Mouse (Mus musculus): ENCODE data around the gene Vcam1.

Gene Vcam1

DNA sequence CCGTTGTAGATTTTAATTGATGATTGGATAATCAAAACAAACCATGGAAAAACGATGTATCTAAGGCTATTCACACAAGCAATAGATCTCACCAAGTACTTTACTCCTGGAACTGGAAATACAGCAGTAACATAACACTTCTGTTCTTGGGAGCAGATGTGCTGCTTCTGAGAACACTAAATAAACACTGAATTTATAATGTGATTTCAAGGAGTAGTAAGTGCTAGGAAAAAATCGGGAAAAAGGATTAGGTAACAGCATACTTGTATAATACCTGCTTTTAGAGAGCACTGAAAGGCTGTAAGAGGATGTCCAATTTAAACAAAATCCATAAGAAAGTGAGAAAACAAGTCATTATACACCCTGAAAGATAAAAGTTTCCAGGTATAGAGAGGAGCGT lies 43.5 kb downstream of the Vcam1 start:
- no peak for DNase-seq (ENCODE audit: low spot score)

DNA sequence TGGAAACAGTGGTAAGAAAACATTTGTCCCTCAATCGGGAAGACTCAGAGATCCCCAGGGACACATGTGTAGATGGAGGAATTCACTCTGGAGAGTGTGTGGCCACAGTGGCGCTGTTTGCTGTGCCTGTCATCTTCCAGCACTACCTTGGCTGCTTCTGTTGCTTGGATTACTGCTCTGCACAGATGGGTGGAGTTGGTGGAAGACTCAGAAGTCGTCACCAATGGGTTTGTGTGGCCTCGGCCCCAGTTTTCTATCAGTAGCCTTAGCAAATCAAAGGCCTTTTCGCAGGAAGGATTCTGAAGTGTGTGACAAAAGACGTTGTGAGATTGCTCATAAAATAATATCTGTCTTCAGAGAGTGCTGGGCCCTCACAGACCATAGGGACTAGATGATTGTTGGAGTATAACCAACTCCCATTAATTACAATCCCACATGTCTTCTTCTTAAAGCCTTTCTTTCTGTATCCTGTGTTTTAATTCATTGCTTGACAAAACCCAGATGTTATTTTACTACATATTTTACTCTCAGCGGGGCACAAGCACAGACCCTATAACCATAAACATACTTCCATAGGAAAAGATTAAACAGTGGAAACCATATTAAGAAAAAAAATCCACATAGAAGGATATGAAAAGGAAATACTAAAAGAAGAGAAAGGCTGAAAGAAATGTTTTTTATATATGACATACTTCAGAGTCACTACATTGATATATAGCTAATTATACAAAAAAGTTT lies 48.4 kb downstream of the Vcam1 start:
- DNase-seq (ENCODE audit: low spot score), result no peak

DNA sequence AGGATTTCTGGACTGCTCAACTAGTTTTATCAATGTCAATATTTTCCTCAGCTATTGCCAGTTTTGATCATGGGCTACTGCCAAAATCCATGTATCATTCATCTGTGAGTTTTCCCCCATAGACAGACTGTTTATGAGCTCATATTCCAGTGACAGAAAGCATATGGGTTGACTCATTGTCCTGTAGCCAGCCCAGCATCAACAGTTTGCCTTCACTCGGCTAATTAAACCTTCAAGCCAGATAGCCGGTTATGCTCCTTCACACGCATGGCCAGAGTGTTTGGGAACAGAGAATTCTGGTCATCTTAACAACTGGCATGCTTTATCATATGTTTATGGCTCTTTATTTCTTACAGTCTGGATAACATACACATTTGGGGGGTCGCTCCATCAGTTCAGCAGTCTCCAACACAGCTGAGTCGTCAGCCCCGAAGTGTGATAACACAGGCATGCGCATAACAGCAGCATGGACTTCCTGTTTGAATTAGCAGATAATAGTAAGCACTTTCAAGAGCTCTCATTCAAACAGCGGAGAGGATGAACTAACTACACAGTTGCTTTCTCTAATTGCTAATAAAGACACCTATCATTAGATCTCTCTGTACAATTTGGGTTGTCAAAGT lies 49.2 kb downstream of the Vcam1 start:
- no peak for DNase-seq (ENCODE audit: low spot score)

DNA sequence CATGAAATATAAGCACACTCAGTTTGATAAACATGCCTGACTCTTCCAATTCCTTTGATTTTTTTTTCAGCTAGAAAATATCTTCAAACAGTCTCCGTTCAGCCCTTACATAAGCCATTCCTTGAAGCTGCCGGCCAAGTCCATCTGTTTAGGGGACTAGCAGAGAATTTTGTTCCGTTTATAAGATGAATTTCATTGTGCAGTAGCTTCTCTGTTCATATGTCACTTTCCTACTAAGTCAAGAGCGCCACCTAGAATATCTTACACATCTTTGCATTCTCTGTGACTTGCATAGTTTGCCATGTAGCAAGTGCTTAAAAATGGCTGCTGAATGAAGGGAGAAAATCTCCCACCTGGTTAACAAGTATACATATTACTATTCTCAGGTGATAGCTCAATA lies 51.0 kb downstream of the Vcam1 start:
- no peak for DNase-seq (ENCODE audit: low spot score)

DNA sequence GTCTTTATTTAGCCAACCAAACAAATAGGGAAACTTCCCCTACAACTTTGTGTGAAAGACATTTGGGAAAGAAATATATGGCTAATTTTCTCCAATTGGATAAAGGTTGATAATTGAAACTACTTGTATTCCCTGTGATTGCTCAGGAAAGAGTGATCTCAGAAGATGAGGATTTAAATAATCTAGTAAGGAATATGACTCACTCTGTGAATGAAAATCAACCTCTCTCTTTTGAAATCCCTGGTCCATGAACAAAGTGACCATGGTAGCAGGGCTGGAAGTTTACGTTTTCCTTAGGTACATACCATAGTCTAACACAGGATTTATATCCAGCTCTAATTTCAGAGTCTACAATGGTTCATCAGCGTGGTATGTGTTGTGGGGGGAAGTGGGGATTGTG lies 52.7 kb downstream of the Vcam1 start:
- DNase-seq (ENCODE audit: low spot score), result no peak

DNA sequence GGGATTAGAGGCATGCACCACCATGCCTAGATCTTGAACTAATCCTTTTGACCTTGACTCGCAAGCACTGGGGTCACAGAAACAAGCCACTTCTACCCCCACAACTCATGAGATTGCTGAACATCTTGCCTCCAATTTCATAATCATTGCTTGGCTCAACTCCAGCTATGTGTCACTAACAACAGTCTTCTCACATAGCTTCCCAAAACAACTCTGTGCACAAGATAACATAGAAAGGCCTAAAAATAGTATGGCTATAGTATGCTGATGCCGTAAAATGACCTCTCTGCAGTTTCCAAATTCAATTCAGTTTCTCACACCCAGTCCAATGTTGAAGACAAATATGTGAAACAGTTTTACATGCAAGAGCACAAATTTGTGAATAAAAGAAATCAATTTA lies 56.9 kb downstream of the Vcam1 start:
- no peak for DNase-seq (ENCODE audit: low spot score)

DNA sequence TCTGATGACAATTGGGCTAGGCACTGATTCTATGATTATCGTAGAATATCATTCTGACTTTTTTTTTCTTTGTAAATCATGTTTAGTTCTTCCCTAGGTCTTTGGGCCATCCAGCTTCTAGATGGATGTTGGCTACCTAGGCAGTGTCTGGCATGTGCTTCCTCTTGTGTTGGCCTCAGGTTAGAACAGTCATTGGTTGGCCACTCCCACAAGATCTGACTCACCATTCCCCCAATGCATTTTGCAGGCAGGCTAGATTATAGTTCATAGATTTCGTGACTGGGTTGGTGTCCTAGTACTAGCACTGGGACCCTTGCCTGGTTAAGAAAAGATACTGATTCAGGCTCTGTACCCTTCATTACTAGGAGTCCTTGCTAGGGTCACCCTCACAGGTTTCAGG lies 67.3 kb downstream of the Vcam1 start:
- DNase-seq (ENCODE audit: low spot score), result no peak

DNA sequence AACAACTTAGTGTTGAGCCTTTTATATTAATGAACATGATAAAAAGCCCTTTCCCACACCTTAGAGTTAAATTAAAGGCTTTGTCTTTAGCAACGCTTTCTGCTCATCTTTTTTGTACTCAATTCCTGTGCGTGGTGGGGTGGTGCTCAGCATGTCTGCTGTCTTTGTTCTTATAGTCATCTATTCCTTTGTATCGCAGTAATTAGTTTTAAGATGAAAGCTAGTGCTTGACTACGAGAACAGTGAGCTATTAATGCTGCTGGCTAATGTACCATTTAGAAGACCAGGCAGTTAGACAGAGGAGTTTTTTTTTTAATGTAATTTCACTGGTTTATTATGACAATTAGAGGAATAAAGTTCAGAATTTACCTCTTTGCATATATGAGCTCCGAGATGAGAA lies 69.2 kb downstream of the Vcam1 start:
- DNase-seq (ENCODE audit: low spot score), result no peak
